Mouse (Mus musculus) liver, embryonic 14.5 days (tissue): ENCODE measurements around the gene Fosl1. TPM values are rescaled to one million over a fixed set of nuclear protein-coding genes. Genes with fewer than 3 reads are reported as not detected.

Experiments used
- ATAC-seq: fragments of 200-750 bp; cut with Nextera tagmentation; 2 replicates; pipeline ENCODE4 v1.8.0; 2017; ENCODE audit warnings: moderate number of reproducible peaks, mild to moderate bottlenecking, moderate library complexity; ENCODE audit not compliant: insufficient read depth
- DNase-seq, 3 experiments: peaks; one replicate each; pipeline ENCODE4 v3.0.0-alpha.2; 2012 to 2013; ENCODE audit warnings: low read depth in 3 of 3, low spot score in 3 of 3
- H3K27ac ChIP-seq: fragments of 300-500 bp; sonication (generic); 2 replicates; pipeline ENCODE4 v1.5.1; 2014; ENCODE audit warnings: moderate library complexity, mild to moderate bottlenecking, control low read depth, inconsistent platforms
- H3K27me3 ChIP-seq: fragments of 300-500 bp; sonication (generic); 2 replicates; pipeline ENCODE4 v1.6.1; 2014; ENCODE audit warnings: mild to moderate bottlenecking, low read length, moderate library complexity; ENCODE audit not compliant: control insufficient read depth, insufficient read depth
- H3K36me3 ChIP-seq: fragments of 300-500 bp; sonication (generic); replicated peaks from 2 replicates; pipeline ENCODE4 v1.6.1; 2014; ENCODE audit warnings: low read depth; ENCODE audit not compliant: control insufficient read depth, insufficient read depth
- H3K4me1 ChIP-seq, 2 experiments: fragments of 200-500 bp in 1 of 2; fragments of 300-500 bp in 1 of 2; sonication (generic) in 1 of 2; replicated peaks; 2 replicates each; pipeline ENCODE4 v1.6.1; 2012 to 2014; ENCODE audit warnings: antibody characterized with exemption in 1 of 2, inconsistent platforms in 1 of 2, low read length in 1 of 2; ENCODE audit not compliant: control insufficient read depth in 2 of 2, insufficient read depth in 2 of 2
- H3K4me2 ChIP-seq: fragments of 300-500 bp; sonication (generic); 2 replicates; pipeline ENCODE4 v1.6.1; 2014; ENCODE audit warnings: low read depth, mild to moderate bottlenecking, control low read depth, moderate library complexity
- H3K4me3 ChIP-seq, 2 experiments: fragments of 200-500 bp in 1 of 2; fragments of 300-500 bp in 1 of 2; sonication (generic) in 1 of 2; 2 replicates each; pipeline ENCODE4 v1.5.1; 2012 to 2014; ENCODE audit warnings: low read depth in 2 of 2, low read length in 2 of 2, mild to moderate bottlenecking in 2 of 2, control low read depth in 1 of 2, inconsistent platforms in 1 of 2, moderate library complexity in 1 of 2; ENCODE audit not compliant: insufficient read depth in 1 of 2
- H3K9ac ChIP-seq: fragments of 300-500 bp; sonication (generic); replicated peaks from 2 replicates; pipeline ENCODE4 v1.6.1; 2014; ENCODE audit warnings: mild to moderate bottlenecking, control low read depth, moderate library complexity
- H3K9me3 ChIP-seq: fragments of 300-500 bp; sonication (generic); 2 replicates; pipeline ENCODE4 v1.6.1; 2016; ENCODE audit warnings: low read length, mixed read lengths; ENCODE audit not compliant: control insufficient read depth
- CTCF ChIP-seq: IDR thresholded peaks from 2 replicates; pipeline ENCODE4 v1.5.1; 2016; ENCODE audit warnings: antibody characterized with exemption, low read depth, control low read depth
- EP300 ChIP-seq: IDR thresholded peaks from 2 replicates; pipeline ENCODE4 v1.6.1; 2016; ENCODE audit warnings: antibody characterized with exemption, low read depth
- WGBS: fragments of 180-500 bp; shearing (Covaris S2); extraction: QIAGEN DNeasy Blood & Tissue Kit; methylation state at CpG from one replicate; pipeline ENCODE4 v1.1.7; 2014; ENCODE audit not compliant: insufficient replicate concordance; 5-methylcytosine and 5-hydroxymethylcytosine counted together
- polyA plus RNA-seq, 2 experiments: library from polyadenylated mRNA; depleted of rRNA in 1 of 2; stranded (reverse) in 1 of 2; unstranded in 1 of 2; fragments of >200 nt; fragmentation: Nextera tagmentation in 1 of 2; extraction: Ambion mirVana in 1 of 2; gene quantifications; 2 replicates each; pipeline versions ENCODE4 v1.2.1 to v1.2.3; 2012 to 2014

Fosl1 gene
- polyA plus RNA-seq, 2 experiments: 0.02 TPM; not detected in 1

DNA sequence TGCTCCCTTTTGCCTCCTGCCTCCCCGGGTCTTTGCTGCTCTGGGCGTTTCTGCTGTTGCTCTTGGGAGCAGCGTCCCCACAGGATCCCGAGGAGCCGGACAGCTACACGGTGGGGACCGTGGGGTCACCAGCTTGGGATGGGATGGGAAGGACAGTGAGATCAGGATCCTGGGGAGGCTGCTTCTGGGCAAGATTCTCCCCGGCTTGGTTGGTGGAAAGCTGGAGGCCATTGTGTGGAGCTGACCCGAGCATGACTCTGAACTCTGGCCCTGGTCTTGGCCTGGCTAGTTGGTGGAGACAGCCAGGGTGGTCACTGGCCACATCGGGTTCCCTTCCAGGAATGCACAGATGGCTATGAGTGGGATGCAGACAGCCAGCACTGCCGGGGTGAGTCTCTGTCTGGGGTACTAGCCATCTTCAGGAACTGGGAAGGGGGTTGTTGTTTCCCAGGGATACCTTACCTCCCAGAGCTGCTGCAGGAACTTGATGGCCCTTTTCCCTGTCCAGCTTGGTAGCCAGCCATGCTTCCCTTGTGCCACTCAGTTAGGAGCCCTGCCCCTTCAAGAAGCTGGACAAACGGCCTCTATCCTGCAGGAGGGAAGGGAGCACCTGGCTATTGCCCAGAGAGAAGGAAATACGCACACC, 27.8 kb downstream of the Fosl1 start:
- Histone ChIP-seq H3K4me3 (peak overlapping the region; percentile 39 to 42), H3K4me2 (peak overlapping the region; percentile 70), H3K27me3 (peaks cover 28% of the 10 kb centered on the region), H3K9me3 (no peaks in the 10 kb centered on the region), H3K36me3 (no peaks in the 10 kb centered on the region), H3K9ac (no peak overlapping the region), H3K4me1 (peaks cover 0 to 2% of the 10 kb centered on the region in 2 experiments; a peak in 1 of 4 replicates), H3K27ac (no peak overlapping the region)
- WGBS: 46% methylated on average over 13 of the region's 13 CpGs
- TF ChIP-seq EP300: no peak
- DNase-seq: no peak
- no peak for ATAC-seq

- Histone ChIP-seq H3K9ac (no peak overlapping the region), H3K27me3 (peaks cover 28% of the 10 kb centered on the region), H3K4me3 (no peak overlapping the region), H3K4me2 (no peak overlapping the region), H3K27ac (no peak overlapping the region), H3K9me3 (no peaks in the 10 kb centered on the region), H3K36me3 (no peaks in the 10 kb centered on the region), H3K4me1 (peaks cover 0 to 2% of the 10 kb centered on the region in 2 experiments; a peak in 1 of 4 replicates)
- no peak for TF ChIP-seq CTCF
- no peak for TF ChIP-seq EP300
- 72% methylated on average over 10 of the region's 10 CpGs for WGBS
- ATAC-seq (no peak), DNase-seq (no peak)
These were observed 29.8 kb downstream of the Fosl1 start for GRCm38 (mm10) chr19:5477004-5477667.

GRCm38 (mm10) chr19:5477668-5478300, 30.4 kb downstream of the Fosl1 start:
- no peak for DNase-seq
- Histone ChIP-seq H3K9me3 (no peaks in the 10 kb centered on the region), H3K27ac (no peak overlapping the region), H3K27me3 (peaks cover 28% of the 10 kb centered on the region), H3K4me2 (no peak overlapping the region), H3K4me3 (no peak overlapping the region), H3K4me1 (peaks cover 0 to 2% of the 10 kb centered on the region in 2 experiments; a peak in 1 of 4 replicates), H3K9ac (no peak overlapping the region), H3K36me3 (no peaks in the 10 kb centered on the region)
- TF ChIP-seq EP300 (no peak), CTCF (no peak)
- ATAC-seq: no peak
- WGBS: 74% methylated on average over 18 of the region's 18 CpGs

DNA sequence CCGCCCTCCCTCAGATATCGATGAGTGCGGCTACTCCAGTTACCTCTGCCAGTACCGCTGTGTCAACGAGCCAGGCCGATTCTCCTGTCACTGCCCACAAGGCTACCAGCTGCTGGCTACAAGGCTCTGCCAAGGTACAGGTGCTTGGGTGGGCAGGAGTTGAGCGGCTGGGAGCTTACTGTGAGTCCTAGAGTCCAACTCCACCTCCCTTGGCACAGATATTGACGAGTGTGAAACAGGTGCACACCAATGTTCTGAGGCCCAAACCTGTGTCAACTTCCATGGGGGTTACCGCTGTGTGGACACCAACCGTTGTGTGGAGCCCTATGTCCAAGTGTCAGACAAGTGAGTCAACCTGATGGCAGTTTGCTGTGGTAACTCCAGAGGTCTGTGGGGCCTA, 32.7 kb downstream of the Fosl1 start:
- DNase-seq (no peak), ATAC-seq (no peak)
- Histone ChIP-seq H3K27me3 (peaks cover 8% of the 10 kb centered on the region), H3K4me2 (no peak overlapping the region), H3K9me3 (no peaks in the 10 kb centered on the region), H3K36me3 (peaks cover 3% of the 10 kb centered on the region), H3K4me1 (no peaks in the 10 kb centered on the region), H3K9ac (no peak overlapping the region), H3K4me3 (no peak overlapping the region), H3K27ac (no peak overlapping the region)
- WGBS: 77% methylated on average over 10 of the region's 10 CpGs
- TF ChIP-seq CTCF (no peak), EP300 (no peak)

- ATAC-seq: no peak
- no peak overlapping the region for H3K4me2 ChIP-seq
- DNase-seq: no peak
- WGBS: 85% methylated on average over 10 of the region's 10 CpGs
- TF ChIP-seq CTCF (no peak), EP300 (no peak)
- no peak overlapping the region for H3K9ac ChIP-seq
- H3K36me3 ChIP-seq: peaks cover 3% of the 10 kb centered on the region
- H3K9me3 ChIP-seq: no peaks in the 10 kb centered on the region
- H3K27me3 ChIP-seq: no peaks in the 10 kb centered on the region
- no peaks in the 10 kb centered on the region for H3K4me1 ChIP-seq
- H3K4me3 ChIP-seq: no peak overlapping the region
- no peak overlapping the region for H3K27ac ChIP-seq
These were observed 34.1 kb downstream of the Fosl1 start for GRCm38 (mm10) chr19:5481398-5481797.
